In genomic region chrX:48433527-48433899, GRCm38 (mm10) we compare ENCODE assay signal across 8 mouse cellular contexts. TPM values are rescaled to one million over a fixed set of nuclear protein-coding genes. Genes with fewer than 3 reads are reported as not detected.
DNase-seq lines count a peak whose midpoint lies in the region.

No protein-coding gene starts in this region.

- peak; percentile 83 for DNase-seq in CD4-positive helper T cell, adult 2 months (ENCODE audit: low read depth, low spot score)
- DNase-seq in R1 (ENCODE audit: low read depth, low spot score): peak; percentile 75
- DNase-seq in kidney, postnatal 4 days: peak; percentile 39 to 62
- DNase-seq in naive thymus-derived CD4-positive, alpha-beta T cell, adult 2 months (ENCODE audit: low read depth): peak; percentile 77
- DNase-seq in ovary, postnatal 10 days (ENCODE audit: low spot score): no peak
- DNase-seq in layer of hippocampus, adult 8-10 months (ENCODE audit: low spot score in 2 of 2): no peak
- no peak for DNase-seq in cerebellum, adult 9-10 months
- no peak for DNase-seq in gastrocnemius, postnatal 4 days (ENCODE audit: low spot score in 2 of 2)

RNA-seq across cellular contexts. Expression of gene Elf4, which starts 29.4 kb away (rescaled TPM):
- 1 to 10 TPM; 1.0 to 3.1 (median 1.9) TPM for total RNA-seq in layer of hippocampus, adult 8-10 months (2022)
- total RNA-seq in gastrocnemius, postnatal 4 days (2021): 10 to 100 TPM; 19.2 to 19.5 TPM

Comparison
In these comparisons a context has a peak if more than half of its experiments do, and no peak if none do; other contexts are left out.
1. DNase-seq: peak in CD4-positive helper T cell, adult 2 months (single experiment), R1 (single experiment), kidney, postnatal 4 days (2 of 2) and naive thymus-derived CD4-positive, alpha-beta T cell, adult 2 months (single experiment); none in ovary, postnatal 10 days (single experiment), layer of hippocampus, adult 8-10 months (0 of 2), cerebellum, adult 9-10 months (single experiment) and gastrocnemius, postnatal 4 days (0 of 2).
2. RNA of gene Elf4, which starts 29.4 kb away (total RNA-seq): 19.2 to 19.5 TPM in gastrocnemius, postnatal 4 days; 1.0 to 3.1 TPM in layer of hippocampus, adult 8-10 months; every median in the first group is over 4 times any median in the second.